Mouse (Mus musculus) gastrocnemius, adult 8-10 months (tissue): ENCODE measurements around the gene Plppr3. TPM values are rescaled to one million over a fixed set of nuclear protein-coding genes. Genes with fewer than 3 reads are reported as not detected.
"Not testable (repeated sequence)": the region's sequence is repeated elsewhere in the genome, so short reads cannot be mapped to it uniquely, and the experiment has no call there.

Source experiments
- DNase-seq, 2 experiments: peaks; one replicate each; pipeline ENCODE4 v3.0.0; 2022; ENCODE audit warnings: low spot score in 2 of 2
- total RNA-seq, 4 experiments: library from RNA; stranded (reverse); gene quantifications; 2 replicates each; pipeline ENCODE4 v1.2.4; 2022

The Plppr3 gene
- total RNA-seq, 4 experiments from 2014 or later = 0.40 TPM; not detected in 3

DNA sequence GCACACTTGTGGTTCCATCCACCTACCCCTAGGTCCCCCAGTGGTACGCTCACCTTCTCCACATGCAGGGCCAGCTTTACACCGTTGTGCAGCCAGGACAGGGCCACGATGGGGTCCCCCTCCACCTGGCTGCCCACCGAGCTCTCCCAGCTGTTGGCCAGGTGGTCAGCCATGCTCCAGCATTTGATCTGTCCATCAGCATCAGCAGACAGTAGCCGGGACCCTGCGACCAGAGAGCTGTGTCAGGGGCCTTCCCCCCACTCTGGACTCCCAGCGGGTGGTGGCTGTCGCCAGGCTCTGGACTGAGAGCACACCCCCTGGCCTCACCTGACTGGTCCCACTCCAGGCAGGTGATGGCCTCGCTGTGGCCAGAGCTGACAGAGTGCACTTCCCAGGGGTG lies 32.3 kb upstream of the Plppr3 start:
- DNase-seq = no peak

DNA sequence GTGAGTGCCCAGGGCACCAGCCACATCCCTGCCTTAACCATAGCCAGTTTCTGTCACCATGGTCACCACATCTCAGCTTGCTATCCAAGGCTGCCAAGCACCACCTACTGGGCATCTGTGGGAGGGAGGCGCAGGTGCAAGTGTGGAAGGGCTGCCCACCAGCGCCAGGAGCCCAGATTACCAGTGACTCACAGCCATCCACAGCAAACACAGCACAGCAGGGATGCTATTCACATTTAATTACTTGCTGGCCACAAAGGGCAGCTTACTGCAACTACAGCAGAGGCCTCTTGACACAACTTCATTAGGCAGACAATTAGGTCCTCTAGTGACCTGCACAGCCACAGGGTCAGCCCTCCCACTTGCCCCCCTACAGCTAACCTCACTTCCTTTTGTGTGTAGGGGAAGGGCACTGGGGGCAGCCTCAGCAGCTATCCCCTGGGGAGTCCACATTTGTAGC lies 26.5 kb upstream of the Plppr3 start:
- DNase-seq = no peak

GRCm38 (mm10) chr10:79897316-79898245 lies 23.1 kb upstream of the Plppr3 start:
- DNase-seq = no peak

DNA sequence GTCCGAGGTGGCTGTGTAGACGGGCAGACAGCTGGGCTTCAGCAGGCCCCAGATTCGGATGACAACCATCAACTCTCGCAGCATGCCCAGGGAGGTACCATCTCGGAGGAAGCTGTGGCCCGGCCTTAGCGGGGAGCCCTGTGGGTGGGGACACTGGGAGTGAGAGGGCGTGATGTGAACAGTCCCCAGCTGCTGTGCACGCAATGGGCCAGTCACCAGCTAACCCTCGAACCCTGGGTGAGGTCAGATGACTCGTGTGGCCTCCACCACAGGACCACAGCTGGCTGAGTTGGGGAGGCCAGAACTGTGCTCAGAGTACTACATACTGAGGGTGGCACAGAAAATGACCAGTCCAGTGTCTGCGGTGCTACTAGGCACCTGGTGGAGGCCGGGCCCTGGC lies 22.4 kb upstream of the Plppr3 start:
- DNase-seq = no peak

DNA sequence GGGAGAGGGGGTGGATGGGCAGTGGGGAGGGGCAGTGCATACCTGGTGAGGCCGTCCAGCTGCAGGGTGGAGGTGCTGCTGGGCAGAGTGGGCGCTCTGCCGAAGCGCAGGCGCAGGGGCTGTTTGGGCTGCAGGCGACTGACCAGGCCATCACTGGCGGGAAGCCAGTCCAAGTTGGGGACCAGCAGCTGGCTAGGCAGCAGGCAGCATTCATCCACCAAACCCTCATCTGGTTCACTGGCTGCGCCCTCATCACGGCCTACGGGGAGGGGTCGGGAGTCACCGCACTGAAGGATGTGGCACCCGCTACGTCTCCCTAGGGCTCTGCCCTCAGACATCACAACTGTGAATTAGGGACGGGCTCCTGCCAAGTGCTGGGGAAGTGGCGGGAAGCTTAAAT lies 21.9 kb upstream of the Plppr3 start:
- no peak for DNase-seq

GRCm38 (mm10) chr10:79892451-79893118 lies 18.2 kb upstream of the Plppr3 start:
- peak; percentile 56 to 69 for DNase-seq

- DNase-seq = no peak
Measured at GRCm38 (mm10) chr10:79890670-79891069, 16.2 kb upstream of the Plppr3 start, which contains the start of gene Cfd. Gene Cfd, plus strand, starts transcription at chr10:79890853.

- DNase-seq = no peak
Measured at GRCm38 (mm10) chr10:79889386-79889785, 15.0 kb upstream of the Plppr3 start.

DNA sequence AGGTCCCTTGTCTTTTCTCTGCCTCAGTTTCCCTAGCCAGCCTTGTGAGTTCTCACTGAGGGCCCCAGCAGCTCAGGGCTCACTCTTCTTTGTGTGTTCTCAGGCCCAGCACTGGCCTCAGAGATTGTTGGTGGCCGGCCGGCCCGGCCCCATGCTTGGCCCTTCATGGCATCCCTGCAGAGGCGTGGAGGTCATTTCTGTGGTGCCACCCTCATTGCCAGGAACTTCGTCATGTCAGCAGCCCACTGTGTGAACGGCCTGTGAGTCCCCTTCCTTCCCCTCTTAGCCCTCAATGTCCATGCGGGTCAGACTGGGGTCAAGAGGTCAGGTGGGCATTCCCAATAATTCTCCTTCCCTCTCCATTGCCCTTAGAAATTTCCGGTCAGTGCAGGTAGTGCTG lies 12.2 kb upstream of the Plppr3 start:
- no peak for DNase-seq

DNA sequence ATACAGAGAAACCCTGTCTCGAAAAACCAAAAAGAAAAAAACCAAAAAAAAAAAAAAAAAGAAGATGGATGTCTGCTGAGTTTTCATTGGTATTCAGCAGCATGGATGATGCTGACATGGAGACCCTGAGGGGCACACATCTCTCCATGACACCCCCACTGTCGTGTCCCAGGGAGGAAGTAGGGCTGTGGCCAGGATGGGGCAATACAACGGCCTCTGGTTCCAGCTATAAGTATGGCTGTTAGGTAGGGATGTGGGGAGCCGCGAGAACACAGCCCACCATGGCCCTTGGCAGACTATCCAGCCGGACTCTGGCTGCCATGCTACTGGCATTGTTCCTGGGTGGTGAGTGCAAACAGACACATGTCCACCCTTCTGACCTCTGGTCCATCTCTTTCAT lies 11.6 kb upstream of the Plppr3 start, which contains the start of gene Elane:
Gene Elane, plus strand, starts transcription at position 194 of the 400 bp plus-strand sequence.
- DNase-seq = no peak

DNA sequence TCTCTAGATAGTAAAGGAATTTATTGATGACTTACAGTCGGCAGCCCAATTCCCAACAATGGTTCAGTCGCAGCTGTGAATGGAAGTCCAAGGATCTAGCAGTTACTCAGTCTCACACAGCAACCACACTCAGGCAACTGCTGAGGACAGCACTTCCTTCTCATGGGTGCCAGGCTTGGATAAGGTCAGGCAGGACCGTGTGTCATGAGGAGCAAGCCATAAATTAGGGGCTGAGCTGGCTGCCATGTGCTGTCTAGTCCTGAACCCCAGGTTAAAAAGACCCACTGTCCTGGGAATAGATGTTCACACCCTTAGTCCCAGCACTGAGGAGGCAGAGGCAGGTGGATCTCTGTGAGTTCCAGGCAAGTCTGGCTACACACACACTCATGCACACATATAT lies 10.5 kb upstream of the Plppr3 start:
- not testable (repeated sequence) for DNase-seq

- peak; percentile 53 to 80 for DNase-seq
Measured at GRCm38 (mm10) chr10:79884446-79884845, 10.0 kb upstream of the Plppr3 start.

- DNase-seq = peak; percentile 62 to 76
Measured at GRCm38 (mm10) chr10:79883297-79884084, 9.1 kb upstream of the Plppr3 start.

- no peak for DNase-seq
Measured at GRCm38 (mm10) chr10:79881981-79882380, 7.5 kb upstream of the Plppr3 start.

- DNase-seq = no peak
Measured at GRCm38 (mm10) chr10:79880721-79881120, 6.3 kb upstream of the Plppr3 start.

DNA sequence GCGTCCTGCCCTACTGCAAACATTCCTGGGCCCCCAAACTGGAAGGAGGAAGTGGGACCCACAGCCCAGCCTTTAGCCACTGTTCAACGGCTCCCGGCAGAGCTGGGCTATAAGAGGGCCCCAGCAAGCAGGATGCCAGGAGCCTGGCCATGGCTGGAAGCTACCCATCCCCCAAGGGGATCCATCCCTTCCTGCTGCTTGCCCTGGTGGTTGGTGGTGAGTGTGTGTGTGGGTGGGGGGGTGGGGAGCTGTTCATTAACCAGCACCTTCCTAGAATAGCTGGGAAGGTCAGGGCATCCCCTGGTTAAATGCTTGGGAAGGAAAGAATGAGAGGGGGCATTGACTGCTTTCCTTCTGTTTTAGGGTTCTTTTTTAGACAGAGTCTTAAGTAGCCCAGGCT lies 5.1 kb upstream of the Plppr3 start:
- no peak for DNase-seq

GRCm38 (mm10) chr10:79877757-79878156 lies 3.3 kb upstream of the Plppr3 start:
- peak; percentile 48 to 61 for DNase-seq

DNA sequence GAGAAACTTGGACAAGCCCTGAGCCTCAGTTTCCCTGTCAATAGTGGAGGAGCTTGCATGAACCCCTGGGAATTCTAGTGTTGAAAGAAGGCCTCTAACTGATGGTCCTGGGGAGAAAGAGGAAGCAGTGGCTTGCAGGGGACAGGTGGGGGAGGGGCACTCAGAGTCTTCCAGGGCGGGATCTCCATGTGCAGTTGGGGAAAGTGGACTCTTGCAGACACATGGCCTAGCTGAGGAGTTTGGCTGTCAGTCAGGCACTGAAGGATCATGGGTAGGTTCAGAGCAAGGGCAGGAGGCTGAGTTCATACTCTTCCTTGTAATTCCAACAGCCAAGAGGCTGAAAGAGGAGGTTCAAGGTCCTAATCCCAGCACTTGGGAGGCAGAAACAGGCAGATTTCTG lies 2.7 kb upstream of the Plppr3 start:
- DNase-seq = no peak

DNA sequence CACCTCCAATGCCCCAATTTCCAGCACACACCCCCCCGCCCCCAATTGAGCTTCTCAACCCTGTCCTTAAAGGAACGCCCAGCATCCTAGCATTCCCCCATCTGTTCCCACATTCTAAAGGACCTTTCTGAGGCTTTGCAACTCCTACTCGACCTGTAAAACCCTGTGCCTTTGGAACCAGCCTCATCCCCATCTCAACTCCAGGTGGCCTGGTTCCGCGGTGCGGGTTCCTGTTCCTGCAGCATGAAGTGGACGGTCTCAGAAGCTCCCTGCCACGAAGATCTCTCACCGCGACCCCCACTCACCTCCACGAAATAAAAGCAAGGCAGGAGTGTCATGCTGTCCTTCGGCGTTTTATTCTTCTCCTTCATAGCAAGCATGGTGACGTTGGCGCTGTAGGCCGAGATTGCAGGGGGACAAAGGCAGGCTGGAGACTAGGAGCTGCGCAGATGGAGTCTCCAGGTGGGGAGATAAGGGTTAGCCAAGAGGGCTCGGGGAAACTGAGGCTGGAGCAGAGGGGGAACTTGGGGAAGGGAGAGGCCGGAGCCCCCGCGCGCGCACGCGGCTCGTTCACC lies 632 bp downstream of the Plppr3 start:
- DNase-seq = no peak

DNA sequence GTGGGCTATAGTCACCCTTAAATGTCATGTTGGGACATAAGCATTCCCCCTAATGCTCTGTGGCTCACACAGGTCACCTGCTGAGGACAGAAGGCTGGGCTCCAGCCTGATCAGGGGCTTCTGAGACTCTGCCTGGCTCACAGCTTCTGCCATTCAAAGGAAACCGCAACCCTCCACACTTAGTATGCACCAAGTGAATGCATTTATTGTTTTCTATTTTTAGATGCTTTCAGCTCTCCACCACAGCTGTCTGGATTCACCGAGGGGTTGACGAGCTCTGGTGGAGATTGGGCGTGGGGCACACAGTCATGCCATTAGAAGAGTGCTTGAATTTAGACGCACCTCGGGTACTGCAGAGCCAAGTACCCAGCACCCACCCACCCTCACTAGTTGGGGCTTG lies 1.1 kb downstream of the Plppr3 start:
- DNase-seq = no peak

DNA sequence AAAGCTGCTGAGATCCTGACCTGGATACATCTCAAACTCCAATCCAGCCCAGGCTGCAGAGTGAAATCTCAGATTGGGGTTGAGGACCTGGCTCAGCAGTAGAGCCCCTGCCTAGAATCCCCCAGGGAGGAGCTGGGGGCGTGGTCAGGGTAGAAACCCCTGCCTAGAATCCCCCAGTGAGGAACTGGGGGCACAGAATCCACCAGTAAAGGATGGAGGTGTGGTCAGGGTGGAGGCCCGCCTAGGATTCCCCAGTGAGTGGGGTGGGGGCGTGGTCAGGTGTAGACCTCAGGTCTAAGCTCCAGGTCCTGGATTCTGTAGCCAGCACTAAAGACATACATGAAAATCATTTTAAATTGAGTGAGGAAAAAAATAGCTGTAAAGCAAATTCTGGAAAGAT lies 1.6 kb downstream of the Plppr3 start:
- no peak for DNase-seq
